Mouse (Mus musculus) testis, postnatal 10 days (tissue): ENCODE measurements around the gene Zfp663.

Source experiments
- DNase-seq: peaks from one replicate; pipeline ENCODE4 v3.0.0; 2021; ENCODE audit warnings: low spot score

The Zfp663 gene

GRCm38 (mm10) chr2:165320531-165321150 is 47.9 kb downstream of the Zfp663 start:
- no peak for DNase-seq

GRCm38 (mm10) chr2:165319503-165319902 is 49.0 kb downstream of the Zfp663 start:
- DNase-seq: no peak

GRCm38 (mm10) chr2:165318941-165319340 is 49.6 kb downstream of the Zfp663 start:
- DNase-seq: no peak

GRCm38 (mm10) chr2:165317621-165318263 is 50.8 kb downstream of the Zfp663 start:
- DNase-seq: no peak

GRCm38 (mm10) chr2:165316837-165317473 is 51.6 kb downstream of the Zfp663 start:
- no peak for DNase-seq

GRCm38 (mm10) chr2:165316204-165316603 is 52.3 kb downstream of the Zfp663 start:
- DNase-seq: no peak

GRCm38 (mm10) chr2:165314197-165314596 is 54.3 kb downstream of the Zfp663 start:
- no peak for DNase-seq

GRCm38 (mm10) chr2:165312381-165312780 is 56.1 kb downstream of the Zfp663 start:
- DNase-seq: no peak

- no peak for DNase-seq
Measured at GRCm38 (mm10) chr2:165311577-165311976, 57.0 kb downstream of the Zfp663 start.

- no peak for DNase-seq
Measured at GRCm38 (mm10) chr2:165310818-165311425, 57.6 kb downstream of the Zfp663 start.

- no peak for DNase-seq
Measured at GRCm38 (mm10) chr2:165307801-165308200, 60.7 kb downstream of the Zfp663 start.

- no peak for DNase-seq
Measured at GRCm38 (mm10) chr2:165305438-165305837, 63.1 kb downstream of the Zfp663 start.

GRCm38 (mm10) chr2:165304819-165305218 is 63.7 kb downstream of the Zfp663 start:
- no peak for DNase-seq

- DNase-seq: no peak
Measured at GRCm38 (mm10) chr2:165303354-165304012, 65.0 kb downstream of the Zfp663 start.

- no peak for DNase-seq
Measured at GRCm38 (mm10) chr2:165301409-165301808, 67.1 kb downstream of the Zfp663 start.
